Mouse (Mus musculus): ENCODE data around the gene Dus2. TPM values are rescaled to one million over a fixed set of nuclear protein-coding genes. Genes with fewer than 3 reads are reported as not detected.
"Not testable (repeated sequence)": the region's sequence is repeated elsewhere in the genome, so short reads cannot be mapped to it uniquely, and the experiment has no call there.

Gene Dus2
- total and polyA plus RNA-seq, 2 experiments from 2014 or later = 15.4 to 20.2 TPM

DNA sequence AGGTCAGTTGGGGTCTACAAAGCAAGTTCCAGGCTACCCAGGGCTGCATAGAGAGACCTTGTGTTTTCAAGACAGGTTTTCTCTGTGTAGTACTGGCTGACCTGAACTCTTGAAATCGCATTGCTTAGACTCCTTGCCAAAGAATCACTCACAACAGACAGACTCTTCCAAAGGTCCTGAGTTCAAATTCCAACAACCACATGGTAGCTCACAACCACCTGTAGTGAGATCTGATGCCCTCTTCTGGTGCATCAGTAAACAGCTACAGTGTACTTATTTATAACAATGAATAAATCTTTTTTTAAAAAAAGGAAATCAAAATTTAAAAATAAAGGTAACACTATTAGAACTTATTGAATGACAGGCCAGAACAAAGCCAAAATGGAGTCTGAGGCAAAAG, 10.0 kb upstream of the Dus2 start:
- DNase-seq (ENCODE audit: low spot score) (no peak), ATAC-seq (no peak)
- no peak for TF ChIP-seq CTCF (IDR thresholded peaks at IDR 0.05; ENCODE audit: low read depth)
- no peak overlapping the region for H3K4me3 ChIP-seq (ENCODE audit: low read length)
- no peaks in the 10 kb centered on the region for H3K36me3 ChIP-seq (ENCODE audit: insufficient read depth, low read length)
- no peaks in the 10 kb centered on the region for H3K4me1 ChIP-seq (ENCODE audit: insufficient read depth, low read length)
- no peak overlapping the region for H3K27ac ChIP-seq
- no peak overlapping the region for H3K9ac ChIP-seq (replicated peaks; ENCODE audit: low read length)
- H3K27me3 ChIP-seq (ENCODE audit: insufficient read depth, low read length) = no peaks in the 10 kb centered on the region
- no peak overlapping the region for H3K4me2 ChIP-seq (ENCODE audit: low read depth, low read length)
- no peaks in the 10 kb centered on the region for H3K9me3 ChIP-seq (ENCODE audit: low read length)
- 93% methylated on average over 1 of the region's 1 CpGs for WGBS

DNA sequence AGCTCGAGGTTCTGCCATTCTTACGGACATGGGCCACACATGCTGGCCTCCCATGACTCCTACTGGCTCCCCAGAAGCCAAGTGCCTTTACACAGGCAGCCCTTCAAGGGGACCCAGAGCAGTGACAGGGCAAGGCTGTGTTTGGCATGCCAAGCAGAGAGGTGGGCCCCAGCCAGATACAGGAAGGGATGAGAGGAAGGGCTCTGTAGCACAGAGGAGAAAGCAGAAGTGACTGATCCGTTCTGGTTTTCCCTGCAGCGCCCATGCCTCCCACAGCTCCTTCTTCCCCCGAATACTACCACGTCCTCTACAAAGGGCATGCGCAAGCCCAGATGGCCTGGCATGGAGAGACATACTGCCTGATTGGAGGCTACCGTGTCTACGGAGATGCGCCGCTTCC, 7.7 kb upstream of the Dus2 start:
- not testable (repeated sequence) for H3K4me1 ChIP-seq (ENCODE audit: insufficient read depth, low read length); H3K9ac ChIP-seq (replicated peaks; ENCODE audit: low read length); H3K4me2 ChIP-seq (ENCODE audit: low read depth, low read length); H3K27me3 ChIP-seq (ENCODE audit: insufficient read depth, low read length); H3K36me3 ChIP-seq (ENCODE audit: insufficient read depth, low read length); ATAC-seq; H3K9me3 ChIP-seq (ENCODE audit: low read length); DNase-seq (ENCODE audit: low spot score); H3K4me3 ChIP-seq (ENCODE audit: low read length); H3K27ac ChIP-seq
- 81% methylated on average over 11 of the region's 11 CpGs for WGBS

DNA sequence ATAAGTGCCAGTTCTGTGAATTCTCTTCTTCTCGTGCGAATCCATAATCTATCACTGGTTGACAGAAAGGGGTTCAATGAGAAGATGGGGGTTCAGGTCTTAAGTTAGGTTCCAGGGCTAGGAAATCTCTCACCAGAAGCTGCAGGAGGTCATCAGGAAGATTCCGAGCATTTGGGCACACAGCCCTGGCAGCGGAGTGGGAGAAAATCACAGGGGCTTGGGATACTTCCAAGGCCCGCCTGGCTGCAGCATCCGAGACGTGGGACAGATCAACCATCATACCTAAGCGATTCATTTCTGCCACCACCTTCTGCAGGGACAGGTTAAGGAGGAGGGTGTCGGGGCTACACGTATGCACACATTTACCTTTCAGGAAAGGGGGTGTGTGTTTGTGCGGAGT, 2.6 kb upstream of the Dus2 start:
- Histone ChIP-seq H3K27me3 (ENCODE audit: insufficient read depth, low read length) (no peaks in the 10 kb centered on the region), H3K9ac (replicated peaks; ENCODE audit: low read length) (no peak overlapping the region), H3K36me3 (ENCODE audit: insufficient read depth, low read length) (no peaks in the 10 kb centered on the region), H3K4me2 (ENCODE audit: low read depth, low read length) (no peak overlapping the region), H3K9me3 (ENCODE audit: low read length) (no peaks in the 10 kb centered on the region), H3K4me3 (ENCODE audit: low read length) (no peak overlapping the region), H3K4me1 (ENCODE audit: insufficient read depth, low read length) (no peaks in the 10 kb centered on the region), H3K27ac (no peak overlapping the region)
- WGBS = 76% methylated on average over 11 of the region's 11 CpGs
- DNase-seq (ENCODE audit: low spot score) = no peak
- no peak for ATAC-seq
- no peak for TF ChIP-seq CTCF (IDR thresholded peaks at IDR 0.05; ENCODE audit: low read depth)

- 87% methylated on average over 2 of the region's 2 CpGs for WGBS
- no peak for TF ChIP-seq CTCF (IDR thresholded peaks at IDR 0.05; ENCODE audit: low read depth)
- no peak overlapping the region for H3K27ac ChIP-seq
- H3K9me3 ChIP-seq (ENCODE audit: low read length) = no peaks in the 10 kb centered on the region
- no peak overlapping the region for H3K4me2 ChIP-seq (ENCODE audit: low read depth, low read length)
- no peak overlapping the region for H3K9ac ChIP-seq (replicated peaks; ENCODE audit: low read length)
- no peaks in the 10 kb centered on the region for H3K36me3 ChIP-seq (ENCODE audit: insufficient read depth, low read length)
- no peaks in the 10 kb centered on the region for H3K4me1 ChIP-seq (ENCODE audit: insufficient read depth, low read length)
- H3K27me3 ChIP-seq (ENCODE audit: insufficient read depth, low read length) = no peaks in the 10 kb centered on the region
- ATAC-seq (no peak), DNase-seq (ENCODE audit: low spot score) (no peak)
- H3K4me3 ChIP-seq (ENCODE audit: low read length) = no peak overlapping the region
Measured at GRCm38 (mm10) chr8:105991546-105991945, 409 bp downstream of the Dus2 start.

GRCm38 (mm10) chr8:105992499-105992898, 1.4 kb downstream of the Dus2 start:
- Histone ChIP-seq H3K27ac (no peak overlapping the region), H3K4me1 (ENCODE audit: insufficient read depth, low read length) (no peaks in the 10 kb centered on the region), H3K36me3 (ENCODE audit: insufficient read depth, low read length) (no peaks in the 10 kb centered on the region), H3K4me3 (ENCODE audit: low read length) (no peak overlapping the region), H3K4me2 (ENCODE audit: low read depth, low read length) (no peak overlapping the region), H3K9me3 (ENCODE audit: low read length) (no peaks in the 10 kb centered on the region), H3K9ac (replicated peaks; ENCODE audit: low read length) (no peak overlapping the region), H3K27me3 (ENCODE audit: insufficient read depth, low read length) (no peaks in the 10 kb centered on the region)
- TF ChIP-seq CTCF (IDR thresholded peaks at IDR 0.05; ENCODE audit: low read depth) = no peak
- no peak for ATAC-seq
- WGBS = 74% methylated on average over 4 of the region's 5 CpGs
- DNase-seq (ENCODE audit: low spot score) = no peak

GRCm38 (mm10) chr8:105993226-105993625, 2.1 kb downstream of the Dus2 start:
- no peak for TF ChIP-seq CTCF (IDR thresholded peaks at IDR 0.05; ENCODE audit: low read depth)
- Histone ChIP-seq H3K27ac (no peak overlapping the region), H3K27me3 (ENCODE audit: insufficient read depth, low read length) (no peaks in the 10 kb centered on the region), H3K36me3 (ENCODE audit: insufficient read depth, low read length) (no peaks in the 10 kb centered on the region), H3K4me1 (ENCODE audit: insufficient read depth, low read length) (no peaks in the 10 kb centered on the region), H3K9me3 (ENCODE audit: low read length) (no peaks in the 10 kb centered on the region), H3K4me2 (ENCODE audit: low read depth, low read length) (no peak overlapping the region), H3K4me3 (ENCODE audit: low read length) (no peak overlapping the region), H3K9ac (replicated peaks; ENCODE audit: low read length) (no peak overlapping the region)
- no peak for DNase-seq (ENCODE audit: low spot score)
- 60% methylated on average over 4 of the region's 4 CpGs for WGBS
- ATAC-seq = no peak

GRCm38 (mm10) chr8:105996359-105996758, 5.2 kb downstream of the Dus2 start:
- Histone ChIP-seq H3K27me3 (ENCODE audit: insufficient read depth, low read length) (no peaks in the 10 kb centered on the region), H3K4me3 (ENCODE audit: low read length) (no peak overlapping the region), H3K9ac (replicated peaks; ENCODE audit: low read length) (no peak overlapping the region), H3K27ac (no peak overlapping the region), H3K36me3 (ENCODE audit: insufficient read depth, low read length) (no peaks in the 10 kb centered on the region), H3K4me2 (ENCODE audit: low read depth, low read length) (no peak overlapping the region), H3K4me1 (ENCODE audit: insufficient read depth, low read length) (no peaks in the 10 kb centered on the region), H3K9me3 (ENCODE audit: low read length) (no peaks in the 10 kb centered on the region)
- 69% methylated on average over 7 of the region's 7 CpGs for WGBS
- no peak for ATAC-seq
- no peak for DNase-seq (ENCODE audit: low spot score)
- TF ChIP-seq CTCF (IDR thresholded peaks at IDR 0.05; ENCODE audit: low read depth) = no peak

Data from hindbrain, postnatal 0 days (tissue).